Mouse (Mus musculus) liver, postnatal 0 days (tissue): ENCODE measurements around the gene Olfr555. TPM values are rescaled to one million over a fixed set of nuclear protein-coding genes. Genes with fewer than 3 reads are reported as not detected.

Experiments
- ATAC-seq: fragments of 200-750 bp; cut with Nextera tagmentation; 2 replicates; pipeline ENCODE4 v1.8.0; 2017; ENCODE audit warnings: mild to moderate bottlenecking, moderate library complexity
- DNase-seq: peaks from one replicate; pipeline ENCODE4 v3.0.0-alpha.2; 2016
- H3K27ac ChIP-seq: fragments of 300-500 bp; sonication (generic); 2 replicates; pipeline ENCODE4 v1.5.1; 2014; ENCODE audit warnings: antibody characterized with exemption, moderate library complexity, mild to moderate bottlenecking, low read depth
- H3K27me3 ChIP-seq: fragments of 300-500 bp; sonication (generic); 2 replicates; pipeline ENCODE4 v1.6.1; 2014; ENCODE audit warnings: low read length, control low read depth, mixed read lengths; ENCODE audit not compliant: insufficient read depth
- H3K36me3 ChIP-seq: fragments of 300-500 bp; sonication (generic); replicated peaks from 2 replicates; pipeline ENCODE4 v1.6.1; 2014; ENCODE audit warnings: mild to moderate bottlenecking, control low read depth, low read length, moderate library complexity, mixed read lengths; ENCODE audit not compliant: insufficient read depth
- H3K4me1 ChIP-seq: fragments of 300-500 bp; sonication (generic); 2 replicates; pipeline ENCODE4 v1.6.1; 2014; ENCODE audit warnings: antibody characterized with exemption, mild to moderate bottlenecking, control low read depth; ENCODE audit not compliant: insufficient read depth
- H3K4me2 ChIP-seq: fragments of 300-500 bp; sonication (generic); 2 replicates; pipeline ENCODE4 v1.6.1; 2014; ENCODE audit warnings: low read depth, mild to moderate bottlenecking, low read length, moderate library complexity, mixed read lengths
- H3K4me3 ChIP-seq: fragments of 300-500 bp; sonication (generic); 2 replicates; pipeline ENCODE4 v1.5.1; 2014; ENCODE audit warnings: low read depth, low read length
- H3K9ac ChIP-seq: fragments of 300-500 bp; sonication (generic); replicated peaks from 2 replicates; pipeline ENCODE4 v1.6.1; 2014; ENCODE audit warnings: mild to moderate bottlenecking, moderate library complexity
- H3K9me3 ChIP-seq: fragments of 300-500 bp; sonication (generic); 2 replicates; pipeline ENCODE4 v1.6.1; 2016; ENCODE audit warnings: mild to moderate bottlenecking, control low read depth, low read length, mixed read lengths
- CTCF ChIP-seq: sonication (generic); IDR thresholded peaks from 2 replicates; pipeline ENCODE4 v1.5.1; 2016; ENCODE audit warnings: antibody characterized with exemption, low read depth
- EP300 ChIP-seq: IDR thresholded peaks from 2 replicates; pipeline ENCODE4 v1.6.1; 2016; ENCODE audit warnings: antibody characterized with exemption, low read depth, mild to moderate bottlenecking
- WGBS: fragments of 180-500 bp; shearing (Covaris S2); extraction: QIAGEN DNeasy Blood & Tissue Kit; methylation state at CpG from one replicate; pipeline ENCODE4 v1.1.7; 2014; ENCODE audit not compliant: insufficient replicate concordance; 5-methylcytosine and 5-hydroxymethylcytosine counted together
- polyA plus RNA-seq: library from polyadenylated mRNA; unstranded; fragments of >200 nt; fragmentation: Nextera tagmentation; extraction: Ambion mirVana; gene quantifications from 2 replicates; pipeline ENCODE4 v1.2.1, GENCODE M21; 2015

Olfr555 gene
- polyA plus RNA-seq, 1 experiment from 2014 or later: not detected

- Histone ChIP-seq H3K4me1 (no peaks in the 10 kb centered on the region), H3K27ac (no peak overlapping the region), H3K4me2 (no peak overlapping the region), H3K27me3 (no peaks in the 10 kb centered on the region), H3K9me3 (no peaks in the 10 kb centered on the region), H3K9ac (no peak overlapping the region), H3K4me3 (no peak overlapping the region), H3K36me3 (no peaks in the 10 kb centered on the region)
- DNase-seq (no peak), ATAC-seq (no peak)
- no peak for TF ChIP-seq CTCF
- no peak for TF ChIP-seq EP300
- 85% methylated on average over 7 of the region's 7 CpGs for WGBS
Measured at GRCm38 (mm10) chr7:102698461-102698860, 39.8 kb downstream of the Olfr555 start.

GRCm38 (mm10) chr7:102701915-102702314 lies 43.3 kb downstream of the Olfr555 start, which contains the start of gene Olfr558:
Olfr558 (plus strand) TSS chr7:102702215.
- TF ChIP-seq EP300 (no peak), CTCF (no peak)
- ATAC-seq: no peak
- Histone ChIP-seq H3K4me2 (no peak within 1 kb of the TSS), H3K4me1 (no peaks in the 10 kb centered on the region), H3K27me3 (no peaks in the 10 kb centered on the region), H3K9ac (no peak within 1 kb of the TSS), H3K36me3 (no peaks in the 10 kb centered on the region), H3K4me3 (no peak within 1 kb of the TSS), H3K27ac (no peak within 1 kb of the TSS), H3K9me3 (no peaks in the 10 kb centered on the region)
- DNase-seq: no peak

Other genes starting within 250 kb of the Olfr555 start
- gene Rrm1, start 217.1 kb upstream of the Olfr555 start, polyA plus RNA-seq: 55.9 and 66.4 TPM in 2 replicates
- gene Olfr543, start 177.1 kb upstream of the Olfr555 start, polyA plus RNA-seq: 0.12 and 0.19 TPM in 2 replicates
- gene Olfr544, start 170.5 kb upstream of the Olfr555 start, polyA plus RNA-seq: 0.04 and 0.06 TPM in 2 replicates
- gene Olfr545, start 159.2 kb upstream of the Olfr555 start, polyA plus RNA-seq: not detected in 2 replicates
- gene Olfr547, start 124.1 kb upstream of the Olfr555 start, polyA plus RNA-seq: not detected in 2 replicates
- not detected in 2 replicates for gene Olfr548-ps1, start 117.9 kb upstream of the Olfr555 start, polyA plus RNA-seq
- not detected in 2 replicates for gene Olfr549, start 109.0 kb upstream of the Olfr555 start, polyA plus RNA-seq
- 0.42 and 0.64 TPM in 2 replicates for gene Trim21, start 93.3 kb upstream of the Olfr555 start, polyA plus RNA-seq
- not detected in 2 replicates for gene Olfr550, start 87.4 kb upstream of the Olfr555 start, polyA plus RNA-seq
- gene Olfr551, start 66.9 kb upstream of the Olfr555 start, polyA plus RNA-seq: not detected in 2 replicates
- gene Olfr552, start 61.1 kb upstream of the Olfr555 start, polyA plus RNA-seq: not detected in 2 replicates
- not detected in 2 replicates for gene Olfr553, start 40.6 kb upstream of the Olfr555 start, polyA plus RNA-seq
- gene Olfr554, start 20.4 kb upstream of the Olfr555 start, polyA plus RNA-seq: not detected in 2 replicates
- not detected in 2 replicates for gene Olfr556, start 6.1 kb downstream of the Olfr555 start, polyA plus RNA-seq
- 1.4 and 1.7 TPM in 2 replicates for gene Trim68, start 28.5 kb downstream of the Olfr555 start, polyA plus RNA-seq
- gene Olfr557, start 37.1 kb downstream of the Olfr555 start, polyA plus RNA-seq: not detected in 2 replicates
- gene Olfr558, start 43.4 kb downstream of the Olfr555 start, polyA plus RNA-seq: 0.04 TPM in 1 of 2 replicates, not detected in the other
- gene Olfr33, start 60.2 kb downstream of the Olfr555 start, polyA plus RNA-seq: not detected in 2 replicates
- gene Olfr559, start 68.7 kb downstream of the Olfr555 start, polyA plus RNA-seq: not detected in 2 replicates
- not detected in 2 replicates for gene Olfr560, start 100.5 kb downstream of the Olfr555 start, polyA plus RNA-seq
- gene Olfr78, start 100.6 kb downstream of the Olfr555 start, polyA plus RNA-seq: 0.04 TPM in 1 of 2 replicates, not detected in the other
- not detected in 2 replicates for gene Olfr561, start 112.4 kb downstream of the Olfr555 start, polyA plus RNA-seq
- gene Olfr564, start 144.7 kb downstream of the Olfr555 start, polyA plus RNA-seq: not detected in 2 replicates
- gene Olfr566, start 199.9 kb downstream of the Olfr555 start, polyA plus RNA-seq: not detected in 2 replicates
- not detected in 2 replicates for gene Olfr568, start 218.3 kb downstream of the Olfr555 start, polyA plus RNA-seq
- gene Olfr569, start 232.1 kb downstream of the Olfr555 start, polyA plus RNA-seq: not detected in 2 replicates
- not detected in 2 replicates for gene Olfr570, start 235.8 kb downstream of the Olfr555 start, polyA plus RNA-seq